Mouse (Mus musculus): ENCODE measurements around the gene Smad3. TPM values are rescaled to one million over a fixed set of nuclear protein-coding genes. Genes with fewer than 3 reads are reported as not detected.

The Smad3 gene
- polyA plus RNA-seq, 1 experiment from 2014 or later, result 5.3 TPM

DNA sequence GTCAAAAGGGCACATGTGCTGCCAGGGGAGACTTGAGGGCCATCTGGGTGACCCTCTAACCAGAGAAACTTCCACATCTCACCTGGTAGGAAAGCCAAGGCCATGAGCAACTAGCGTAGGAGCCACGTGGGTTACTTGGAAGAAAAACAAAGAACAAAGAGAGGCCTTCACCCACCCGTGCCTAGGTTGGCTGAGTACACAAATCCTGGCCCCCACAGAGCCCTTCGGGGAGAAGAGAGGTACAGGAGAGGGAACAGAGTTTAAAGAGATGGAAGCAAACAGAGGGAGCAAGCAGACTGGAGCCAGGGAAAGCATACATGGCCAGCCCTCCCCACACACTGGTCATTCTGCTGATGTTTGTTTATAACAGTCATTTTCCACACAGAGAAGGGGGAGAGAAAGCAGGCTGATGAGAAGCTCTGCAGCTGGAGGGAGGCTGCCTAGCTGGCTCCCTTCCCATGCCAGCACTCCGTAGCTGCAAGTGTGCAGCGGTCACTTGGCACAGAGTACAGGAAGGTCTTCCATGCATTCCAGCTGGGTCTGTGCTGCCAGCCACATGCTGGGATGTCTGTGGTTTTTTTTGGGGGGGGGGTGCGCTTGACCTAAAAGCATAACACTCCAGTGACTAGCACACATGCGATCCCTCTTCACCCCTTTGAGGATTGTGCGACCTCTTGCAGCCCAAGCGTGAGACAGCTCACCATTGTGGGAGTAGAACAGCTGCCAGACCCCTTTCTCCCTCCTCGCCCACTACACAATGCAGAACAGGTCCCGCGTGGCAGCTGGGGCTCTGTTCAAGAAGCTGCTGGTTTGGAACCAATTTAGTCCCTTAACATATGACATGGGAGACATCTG lies 92.8 kb downstream of the Smad3 start:
- no peaks in the 10 kb centered on the region for H3K9me3 ChIP-seq (ENCODE audit: control insufficient read depth, low read length)
- H3K36me3 ChIP-seq (ENCODE audit: control insufficient read depth, insufficient read depth, low read length), result peaks cover 13% of the 10 kb centered on the region
- ATAC-seq (ENCODE audit: low FRiP score, low TSS enrichment) (no peak), DNase-seq (ENCODE audit: low spot score) (no peak)
- 55% methylated on average over 13 of the region's 13 CpGs for WGBS
- H3K27me3 ChIP-seq (ENCODE audit: control insufficient read depth, insufficient read depth, low read length), result no peaks in the 10 kb centered on the region
- H3K4me3 ChIP-seq (ENCODE audit: low read depth, low read length), result no peak overlapping the region
- no peak overlapping the region for H3K4me2 ChIP-seq (replicated peaks; ENCODE audit: low read depth)
- no peak for TF ChIP-seq EP300 (optimal IDR thresholded peaks at IDR 0.05)
- no peak for TF ChIP-seq CTCF (IDR thresholded peaks at IDR 0.05; ENCODE audit: low read depth)
- no peaks in the 10 kb centered on the region for H3K4me1 ChIP-seq (replicated peaks; ENCODE audit: control insufficient read depth, insufficient read depth)
- H3K9ac ChIP-seq (ENCODE audit: low read length), result no peak overlapping the region
- 0 out of 2 replicates have a peak overlapping the region, but pooled peaks have one; percentile 8 for H3K27ac ChIP-seq (replicated peaks)

DNA sequence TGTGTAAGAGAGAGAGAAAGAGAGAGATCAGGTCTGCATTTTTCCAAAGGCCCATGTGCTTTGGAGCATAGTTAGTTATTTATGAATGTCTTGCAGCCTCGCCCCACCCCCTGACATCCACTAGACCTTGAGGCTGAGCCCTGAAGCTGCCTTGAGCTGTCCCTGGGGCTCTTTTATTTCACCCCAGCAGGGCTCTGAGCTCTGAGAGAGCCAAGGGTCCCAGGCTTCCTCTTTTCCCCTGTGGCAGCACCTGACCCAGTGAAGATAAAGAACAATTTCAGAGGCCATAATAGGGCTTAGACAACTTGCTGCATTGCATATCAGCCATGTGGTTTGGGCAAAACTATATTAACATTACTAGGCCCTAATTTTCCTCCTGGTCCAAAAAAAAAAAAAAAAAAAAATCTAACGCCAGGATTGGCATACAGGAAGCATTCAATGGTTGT lies 93.5 kb downstream of the Smad3 start:
- no peak for ATAC-seq (ENCODE audit: low FRiP score, low TSS enrichment)
- H3K4me3 ChIP-seq (ENCODE audit: low read depth, low read length), result no peak overlapping the region
- no peaks in the 10 kb centered on the region for H3K4me1 ChIP-seq (replicated peaks; ENCODE audit: control insufficient read depth, insufficient read depth)
- TF ChIP-seq CTCF (IDR thresholded peaks at IDR 0.05; ENCODE audit: low read depth) (no peak), EP300 (optimal IDR thresholded peaks at IDR 0.05) (no peak)
- no peaks in the 10 kb centered on the region for H3K9me3 ChIP-seq (ENCODE audit: control insufficient read depth, low read length)
- no peaks in the 10 kb centered on the region for H3K27me3 ChIP-seq (ENCODE audit: control insufficient read depth, insufficient read depth, low read length)
- DNase-seq (ENCODE audit: low spot score), result no peak
- WGBS, result 75% methylated on average over 2 of the region's 2 CpGs
- no peak overlapping the region for H3K9ac ChIP-seq (ENCODE audit: low read length)
- no peak overlapping the region for H3K27ac ChIP-seq (replicated peaks)
- H3K4me2 ChIP-seq (replicated peaks; ENCODE audit: low read depth), result no peak overlapping the region
- H3K36me3 ChIP-seq (ENCODE audit: control insufficient read depth, insufficient read depth, low read length), result peaks cover 13% of the 10 kb centered on the region

DNA sequence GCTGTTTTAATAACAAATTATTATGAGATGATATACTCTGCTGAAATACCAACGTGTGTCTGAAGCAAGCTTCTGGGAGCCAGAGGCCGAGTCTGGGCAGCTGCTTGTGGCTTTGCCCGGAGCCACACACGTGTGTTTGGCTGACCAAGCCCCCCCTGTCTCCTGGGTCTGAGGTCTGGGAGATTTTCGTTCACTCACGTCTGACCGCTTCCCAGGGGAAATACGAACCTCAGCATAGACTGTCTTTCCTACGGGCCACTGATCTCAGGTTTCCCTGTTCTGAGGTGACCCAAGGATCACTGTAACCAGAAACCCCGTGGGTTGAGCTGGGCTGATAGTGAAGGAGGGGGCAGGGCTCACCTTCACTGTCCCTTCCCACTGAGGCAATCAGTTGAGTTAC lies 94.6 kb downstream of the Smad3 start:
- DNase-seq (ENCODE audit: low spot score) (no peak), ATAC-seq (ENCODE audit: low FRiP score, low TSS enrichment) (no peak)
- H3K4me2 ChIP-seq (replicated peaks; ENCODE audit: low read depth), result no peak overlapping the region
- H3K9ac ChIP-seq (ENCODE audit: low read length), result no peak overlapping the region
- TF ChIP-seq CTCF (IDR thresholded peaks at IDR 0.05; ENCODE audit: low read depth) (no peak), EP300 (optimal IDR thresholded peaks at IDR 0.05) (no peak)
- H3K4me3 ChIP-seq (ENCODE audit: low read depth, low read length), result no peak overlapping the region
- 66% methylated on average over 10 of the region's 10 CpGs for WGBS
- H3K9me3 ChIP-seq (ENCODE audit: control insufficient read depth, low read length), result no peaks in the 10 kb centered on the region
- peaks cover 13% of the 10 kb centered on the region for H3K36me3 ChIP-seq (ENCODE audit: control insufficient read depth, insufficient read depth, low read length)
- no peaks in the 10 kb centered on the region for H3K27me3 ChIP-seq (ENCODE audit: control insufficient read depth, insufficient read depth, low read length)
- H3K27ac ChIP-seq (replicated peaks), result no peak overlapping the region
- no peaks in the 10 kb centered on the region for H3K4me1 ChIP-seq (replicated peaks; ENCODE audit: control insufficient read depth, insufficient read depth)

GRCm38 (mm10) chr9:63662759-63663158 lies 95.0 kb downstream of the Smad3 start:
- no peak for ATAC-seq (ENCODE audit: low FRiP score, low TSS enrichment)
- WGBS, result 64% methylated on average over 7 of the region's 7 CpGs

GRCm38 (mm10) chr9:63660691-63661090 lies 97.1 kb downstream of the Smad3 start:
- Histone ChIP-seq H3K9me3 (ENCODE audit: control insufficient read depth, low read length) (no peaks in the 10 kb centered on the region), H3K4me1 (replicated peaks; ENCODE audit: control insufficient read depth, insufficient read depth) (0 out of 2 replicates have a peak, but pooled peaks cover 4% of the 10 kb centered on the region), H3K4me3 (ENCODE audit: low read depth, low read length) (no peak overlapping the region), H3K27ac (replicated peaks) (no peak overlapping the region), H3K9ac (ENCODE audit: low read length) (no peak overlapping the region), H3K27me3 (ENCODE audit: control insufficient read depth, insufficient read depth, low read length) (no peaks in the 10 kb centered on the region), H3K4me2 (replicated peaks; ENCODE audit: low read depth) (no peak overlapping the region), H3K36me3 (ENCODE audit: control insufficient read depth, insufficient read depth, low read length) (peaks cover 13% of the 10 kb centered on the region)
- DNase-seq (ENCODE audit: low spot score) (no peak), ATAC-seq (ENCODE audit: low FRiP score, low TSS enrichment) (no peak)
- 87% methylated on average over 3 of the region's 3 CpGs for whole genome bisulfite sequencing
- no peak for TF ChIP-seq CTCF (IDR thresholded peaks at IDR 0.05; ENCODE audit: low read depth)
- TF ChIP-seq EP300 (optimal IDR thresholded peaks at IDR 0.05), result no peak

More at GRCm38 (mm10) chr9:63662759-63663158, 95.0 kb downstream of the Smad3 start:
- no peak overlapping the region for H3K9ac ChIP-seq (ENCODE audit: low read length)
- H3K4me3 ChIP-seq (ENCODE audit: low read depth, low read length), result no peak overlapping the region
- peaks cover 13% of the 10 kb centered on the region for H3K36me3 ChIP-seq (ENCODE audit: control insufficient read depth, insufficient read depth, low read length)
- H3K4me2 ChIP-seq (replicated peaks; ENCODE audit: low read depth), result no peak overlapping the region
- H3K27ac ChIP-seq (replicated peaks), result no peak overlapping the region
- H3K27me3 ChIP-seq (ENCODE audit: control insufficient read depth, insufficient read depth, low read length), result no peaks in the 10 kb centered on the region
- TF ChIP-seq CTCF (IDR thresholded peaks at IDR 0.05; ENCODE audit: low read depth) (no peak), EP300 (optimal IDR thresholded peaks at IDR 0.05) (no peak)
- no peak for DNase-seq (ENCODE audit: low spot score)
- no peaks in the 10 kb centered on the region for H3K9me3 ChIP-seq (ENCODE audit: control insufficient read depth, low read length)
- no peaks in the 10 kb centered on the region for H3K4me1 ChIP-seq (replicated peaks; ENCODE audit: control insufficient read depth, insufficient read depth)

GRCm38 (mm10) chr9:63660061-63660460 lies 97.7 kb downstream of the Smad3 start:
- 0 out of 2 replicates have a peak, but pooled peaks cover 4% of the 10 kb centered on the region for H3K4me1 ChIP-seq (replicated peaks; ENCODE audit: control insufficient read depth, insufficient read depth)
- 74% methylated on average over 4 of the region's 4 CpGs for WGBS
- peaks cover 13% of the 10 kb centered on the region for H3K36me3 ChIP-seq (ENCODE audit: control insufficient read depth, insufficient read depth, low read length)
- DNase-seq (ENCODE audit: low spot score) (peak; percentile 44), ATAC-seq (ENCODE audit: low FRiP score, low TSS enrichment) (peak; percentile 84)
- TF ChIP-seq EP300 (optimal IDR thresholded peaks at IDR 0.05), result no peak
- no peaks in the 10 kb centered on the region for H3K27me3 ChIP-seq (ENCODE audit: control insufficient read depth, insufficient read depth, low read length)
- no peaks in the 10 kb centered on the region for H3K9me3 ChIP-seq (ENCODE audit: control insufficient read depth, low read length)
- no peak overlapping the region for H3K9ac ChIP-seq (ENCODE audit: low read length)
- 0 out of 2 replicates have a peak overlapping the region, but pooled peaks have one; percentile 31 for H3K27ac ChIP-seq (replicated peaks)
- H3K4me3 ChIP-seq (ENCODE audit: low read depth, low read length), result no peak overlapping the region
- H3K4me2 ChIP-seq (replicated peaks; ENCODE audit: low read depth), result no peak overlapping the region

Measured in stomach, postnatal 0 days (tissue).